Mouse (Mus musculus) thymus, postnatal 4 days (tissue): ENCODE measurements around the gene Stxbp5.

ENCODE experiments used
- DNase-seq: peaks from one replicate; pipeline ENCODE4 v3.0.0; 2021

The Stxbp5 gene

DNA sequence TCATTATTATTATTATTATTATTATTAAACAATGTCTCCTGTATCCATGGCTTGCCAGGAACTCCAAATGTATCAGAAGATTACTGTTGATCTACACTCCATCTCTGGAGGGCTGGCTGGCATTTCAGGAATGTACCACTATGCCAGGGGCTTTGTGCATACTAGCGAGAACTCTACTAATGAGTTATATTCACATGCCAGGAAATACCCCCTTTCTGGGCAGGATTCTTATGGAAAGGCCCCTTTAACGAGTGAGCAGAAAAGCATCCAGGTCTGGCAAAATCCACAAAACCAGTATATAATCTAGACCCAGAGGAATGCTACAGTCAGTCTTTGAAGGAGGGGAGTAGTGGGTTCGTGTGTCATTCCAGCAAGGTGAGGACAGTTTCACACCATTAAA is 167.0 kb downstream of the Stxbp5 start:
- DNase-seq: no peak

DNA sequence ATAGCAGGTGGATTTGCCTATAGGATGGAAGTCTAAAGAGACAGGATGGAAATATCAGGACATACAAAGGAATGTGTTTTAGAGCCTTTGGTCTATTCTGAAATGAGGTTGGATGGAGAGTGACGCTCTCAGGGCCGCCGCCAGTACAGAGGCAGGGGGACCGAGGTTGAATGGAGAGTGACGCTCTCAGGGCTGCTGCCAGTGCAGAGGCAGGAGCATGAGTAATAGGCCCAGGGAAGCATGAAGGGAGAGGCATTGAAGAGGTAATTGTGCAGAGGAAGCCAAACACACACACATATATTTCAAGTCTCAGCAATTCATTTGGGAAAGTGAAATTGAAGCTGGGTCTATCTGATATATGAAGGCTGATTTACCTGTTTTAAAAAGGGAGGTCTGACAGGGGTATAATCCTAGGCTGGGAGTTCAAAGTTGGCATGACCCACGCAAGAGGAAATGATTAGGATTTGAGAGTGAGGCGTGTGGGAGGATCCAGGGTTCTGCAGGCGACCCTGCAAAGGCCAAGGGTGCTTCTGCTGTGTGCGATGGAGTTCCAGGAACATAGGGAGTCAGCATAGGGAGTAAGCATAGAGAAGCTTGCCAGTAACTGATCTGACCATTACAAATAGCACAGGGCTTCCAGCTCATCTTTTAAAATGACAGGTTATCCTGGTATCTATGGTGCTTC is 168.7 kb downstream of the Stxbp5 start:
- no peak for DNase-seq

DNA sequence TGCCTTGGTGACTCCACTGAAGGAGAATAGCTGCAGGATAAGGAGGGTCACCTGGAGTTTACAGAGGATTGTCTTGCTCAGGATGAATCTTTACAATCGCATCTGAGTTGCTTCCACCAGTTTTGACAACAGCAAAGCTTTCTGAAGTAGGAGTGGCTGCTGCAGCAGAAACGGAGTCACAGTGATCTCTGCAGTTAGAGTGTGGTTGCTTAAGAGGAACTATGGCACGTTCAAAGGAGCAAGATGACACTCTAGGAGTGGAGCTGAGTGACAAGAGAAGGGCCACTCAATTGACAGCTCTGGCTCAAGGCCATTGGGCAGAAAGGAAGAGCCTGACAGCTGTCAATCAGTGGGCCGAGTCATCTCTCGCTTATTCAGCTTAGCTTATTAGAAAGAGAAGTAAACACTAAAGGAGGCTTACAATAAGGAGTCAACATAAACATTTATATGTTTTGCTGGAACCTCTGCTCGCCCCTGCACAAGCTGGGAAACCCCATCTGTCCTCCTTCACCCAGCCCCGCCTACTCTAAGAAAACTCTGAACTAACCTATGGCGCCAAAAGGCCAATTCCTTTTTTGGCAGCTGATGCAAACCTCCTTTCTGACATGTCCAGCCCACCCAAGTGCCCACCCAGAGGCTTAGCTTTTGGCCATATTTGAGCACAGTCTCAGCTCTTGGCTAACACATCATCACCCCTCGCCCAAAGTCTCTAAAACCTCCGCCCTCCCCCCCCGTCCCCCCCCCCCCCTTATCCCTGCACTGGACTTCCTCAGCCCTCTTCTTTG is 178.2 kb downstream of the Stxbp5 start:
- DNase-seq: no peak

DNA sequence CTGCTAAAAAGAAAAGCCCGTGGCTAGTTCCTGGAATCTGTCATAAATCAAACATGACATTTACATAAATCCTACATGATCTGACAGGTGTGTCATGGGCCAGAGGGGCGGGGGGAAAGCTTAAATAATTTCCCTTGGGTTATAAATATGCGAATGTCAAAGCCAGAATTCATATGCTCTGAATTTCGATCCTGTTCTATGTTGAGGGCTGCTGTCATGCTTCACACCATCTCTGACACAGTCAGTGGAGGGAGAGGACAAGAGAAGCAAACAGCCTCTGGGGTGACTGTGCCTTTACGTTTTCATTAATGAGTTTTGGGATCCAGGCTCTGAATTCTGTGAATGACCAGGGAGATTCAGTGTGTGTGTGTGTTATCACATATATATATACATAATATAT is 180.9 kb downstream of the Stxbp5 start:
- DNase-seq: no peak

DNA sequence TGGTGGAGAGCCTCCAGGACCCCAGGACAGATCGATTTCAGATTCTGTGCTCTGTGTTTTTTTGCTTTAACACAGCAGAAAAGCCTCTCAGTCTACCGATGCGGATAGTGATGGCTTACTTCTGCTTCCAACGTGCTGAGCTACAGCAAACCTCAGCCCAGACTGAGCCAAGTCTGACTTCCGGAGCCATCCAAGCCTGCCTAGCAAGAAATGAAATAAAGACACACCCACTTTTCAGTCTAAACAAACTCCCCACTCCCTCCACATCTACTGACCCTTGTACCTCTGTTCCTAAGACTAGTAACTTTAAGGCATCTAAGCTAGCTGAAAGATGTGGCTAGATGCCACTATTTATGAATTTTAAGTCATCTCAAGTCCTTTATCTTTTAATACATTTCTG is 182.8 kb downstream of the Stxbp5 start:
- DNase-seq: no peak
